8 mouse cellular contexts compared by ENCODE assay signal in genomic region chr9:31281011-31281662, GRCm38 (mm10). TPM values are rescaled to one million over a fixed set of nuclear protein-coding genes. Genes with fewer than 3 reads are reported as not detected.
DNase-seq lines count a peak whose midpoint lies in the region; ATAC-seq lines count a peak whose summit lies in the region.

No protein-coding gene starts in this region.

- peak; percentile 25 for ATAC-seq in erythroblast, adult 5-6 weeks (replicated peaks; ENCODE audit: low FRiP score, poor library complexity, severe bottlenecking)
- ATAC-seq in megakaryocyte-erythroid progenitor cell, adult 5-6 weeks (replicated peaks; ENCODE audit: low FRiP score, low TSS enrichment, poor library complexity, severe bottlenecking): peak; percentile 3; the same call in 1 of the 2 replicates

- DNase-seq in cerebellum, adult 11-12 months: peak; percentile 90
- DNase-seq in cerebellum, adult 11 months: no peak
- DNase-seq in adrenal gland, postnatal 14 days: peak; percentile 92
- peak; percentile 87 to 90 for DNase-seq in heart, postnatal 14 days
- DNase-seq in left cerebral cortex, postnatal 36 days (ENCODE audit: low spot score in 2 of 2): peak; percentile 84 to 87
- DNase-seq in testis, postnatal 10 days (ENCODE audit: low spot score): peak; percentile 89

- intact Hi-C loops in heart, postnatal 14 days (cut with DNase I): loop anchor here (2.0 to 5.0 kb wide), 2 partner anchors 66 to 129 kb away; no protein-coding TSS in a partner anchor
- intact Hi-C loops in left cerebral cortex, postnatal 36 days (cut with DNase I): loop anchor here (5.0 kb wide), 3 partner anchors 51 to 129 kb away; no protein-coding TSS in a partner anchor

RNA-seq across cellular contexts. Expression of gene Prdm10, which starts 0.8 kb away (rescaled TPM):
- total RNA-seq in adrenal gland, postnatal 14 days (2021): 8.0 and 8.3 TPM in 2 replicates
- 4.2 and 9.2 TPM in 2 replicates for total RNA-seq in erythroblast, adult 5-6 weeks (2015; ENCODE audit: low replicate concordance)
- total RNA-seq in erythroblast, adult 5-6 weeks (2017; ENCODE audit: low replicate concordance): 7.1 and 17.3 TPM in 2 replicates
- total RNA-seq in heart, postnatal 14 days (2021): 1 to 10 TPM; 5.4 to 5.5 TPM
- total RNA-seq in left cerebral cortex, postnatal 36 days (2021): 10 to 100 TPM; 17.1 to 24.3 TPM
- 14.0 and 20.2 TPM in 2 replicates for total RNA-seq in megakaryocyte-erythroid progenitor cell, adult 5-6 weeks (2014; fragmentation: Nextera tagmentation)
- 8.8 and 10.1 TPM in 2 replicates for total RNA-seq in megakaryocyte-erythroid progenitor cell, adult 5-6 weeks (2017)
